Mouse (Mus musculus) adrenal gland, adult 18-20 months (tissue): ENCODE results near the gene Ezr. TPM values are rescaled to one million over a fixed set of nuclear protein-coding genes. Genes with fewer than 3 reads are reported as not detected.

Source experiments
- DNase-seq, 2 experiments: peaks; one replicate each; pipeline ENCODE4 v3.0.0; 2021 to 2022; ENCODE audit warnings: low spot score in 2 of 2
- total RNA-seq, 2 experiments: library from RNA; stranded (reverse); gene quantifications; 1 replicate in 1 of 2; 2 replicates in 1 of 2; pipeline ENCODE4 v1.2.3; 2021

Ezr gene
- total RNA-seq, 2 experiments from 2014 or later: 25.9 to 45.7 TPM

DNA sequence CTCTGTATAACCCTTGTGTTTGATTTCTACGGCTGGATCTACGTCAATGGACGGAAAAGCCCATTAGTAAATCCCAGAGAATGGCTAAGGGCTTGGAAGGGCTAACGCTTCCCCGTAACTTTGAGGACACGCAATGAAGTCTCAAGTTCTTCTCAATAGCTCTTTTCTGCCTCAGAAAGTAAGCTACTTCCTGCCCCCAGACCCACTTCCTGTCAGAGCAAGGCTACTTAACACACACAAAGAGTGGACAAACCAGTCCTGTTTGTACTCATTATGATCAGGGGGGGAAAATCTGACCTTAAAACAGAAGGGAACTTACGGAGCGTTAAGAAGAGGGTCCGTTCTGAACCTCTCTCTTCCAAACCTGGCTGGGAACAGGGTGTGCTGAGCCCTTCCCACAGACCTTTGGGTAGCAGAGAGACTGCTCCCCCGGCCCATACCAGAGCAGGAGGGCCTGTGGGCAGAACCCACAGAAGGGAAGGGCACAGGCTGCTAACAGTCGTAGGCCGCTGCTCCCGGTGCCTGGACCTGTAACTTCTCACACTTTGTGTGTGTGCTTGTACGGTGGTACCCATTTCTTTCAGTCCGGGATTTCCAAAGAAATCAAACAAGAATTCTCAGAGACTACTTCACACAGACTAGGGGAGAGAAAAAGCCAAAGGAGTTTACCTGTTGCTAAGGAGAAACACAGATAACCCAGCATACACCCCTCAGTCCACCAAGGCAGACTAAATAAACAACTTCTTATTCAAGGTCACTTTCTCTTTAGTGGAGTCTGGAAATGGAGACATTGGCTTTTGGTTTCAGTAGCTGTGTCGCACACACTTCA lies 10.7 kb downstream of the Ezr start:
- no peak for DNase-seq

DNA sequence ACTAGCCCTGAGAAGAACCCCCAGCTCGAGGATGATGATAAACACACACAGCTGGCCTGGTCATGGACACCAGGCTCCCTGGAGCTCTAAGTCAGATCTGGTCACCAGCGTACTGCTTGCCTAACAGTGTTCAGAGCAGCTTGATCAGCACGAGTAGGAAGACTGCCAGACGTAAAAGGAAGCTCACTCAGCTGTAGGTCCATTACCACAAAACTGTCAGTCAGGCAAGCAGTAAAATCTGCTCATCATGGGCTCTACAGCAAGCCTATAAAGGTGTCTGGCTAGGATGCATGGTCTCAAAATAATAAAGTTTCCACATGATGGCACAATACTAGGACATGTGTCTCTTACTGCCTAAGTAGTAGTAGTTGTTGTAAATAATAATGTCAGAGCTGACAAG lies 13.0 kb downstream of the Ezr start:
- DNase-seq: no peak

DNA sequence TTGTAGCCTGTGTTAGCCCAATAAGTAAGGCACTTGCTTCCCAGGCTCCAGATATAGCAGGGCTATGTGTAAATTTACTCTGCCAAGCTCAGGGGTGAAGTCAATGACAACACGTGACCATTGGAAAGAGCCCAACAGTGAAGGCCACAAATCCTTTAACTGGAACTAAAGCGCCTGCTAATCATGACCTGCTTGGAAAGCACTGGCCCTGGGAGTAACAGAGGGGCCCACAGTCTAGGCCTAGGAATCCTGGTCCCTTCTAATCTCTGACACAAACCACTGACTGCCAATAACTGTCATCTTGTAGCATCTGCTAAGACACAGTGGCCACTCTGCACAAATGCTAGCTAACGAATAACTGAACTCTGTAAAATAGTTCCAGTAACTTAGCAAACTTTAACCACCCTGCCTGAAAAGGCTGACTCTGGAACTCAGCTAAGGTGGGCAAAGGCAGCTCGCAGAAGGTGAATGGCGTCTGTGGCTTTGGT lies 14.2 kb downstream of the Ezr start:
- DNase-seq: no peak

DNA sequence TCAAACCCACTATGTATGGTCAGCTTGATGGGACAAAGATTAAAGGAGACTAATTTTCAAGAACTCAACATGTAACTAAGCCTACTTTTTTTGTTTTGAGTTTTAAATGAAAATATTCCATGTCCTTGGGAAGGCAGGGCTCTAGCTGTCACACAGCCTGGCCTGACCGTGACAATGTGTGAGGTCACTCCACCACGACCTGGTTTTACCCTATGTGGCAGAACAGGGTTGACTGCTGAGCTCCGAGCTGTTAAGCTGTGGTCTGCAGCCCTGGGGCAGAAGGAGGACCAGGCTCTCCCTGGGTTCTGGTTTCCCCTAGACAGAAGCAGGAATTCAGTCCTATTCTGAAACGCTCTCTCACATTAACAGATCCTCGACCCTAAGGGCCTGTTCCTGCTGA lies 14.8 kb downstream of the Ezr start:
- DNase-seq: no peak

DNA sequence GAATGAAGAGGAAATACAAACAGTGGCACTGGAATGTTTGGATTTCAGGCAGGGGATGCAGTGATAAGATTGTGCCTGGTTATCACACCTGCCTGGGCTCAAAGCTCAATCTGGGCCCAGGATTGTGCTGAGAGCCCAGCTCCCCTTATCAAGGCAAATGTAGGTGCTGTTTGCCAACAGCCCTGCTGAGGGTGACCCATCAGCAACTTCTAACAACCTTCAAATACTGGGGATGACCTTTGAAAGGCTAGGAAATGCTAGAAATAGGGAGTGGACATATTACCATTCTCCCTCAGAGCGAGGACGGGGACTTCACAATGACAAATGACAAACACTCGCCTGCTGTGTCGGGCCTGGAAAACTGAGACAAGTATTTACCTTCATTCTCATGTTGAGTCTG lies 15.8 kb downstream of the Ezr start:
- no peak for DNase-seq

DNA sequence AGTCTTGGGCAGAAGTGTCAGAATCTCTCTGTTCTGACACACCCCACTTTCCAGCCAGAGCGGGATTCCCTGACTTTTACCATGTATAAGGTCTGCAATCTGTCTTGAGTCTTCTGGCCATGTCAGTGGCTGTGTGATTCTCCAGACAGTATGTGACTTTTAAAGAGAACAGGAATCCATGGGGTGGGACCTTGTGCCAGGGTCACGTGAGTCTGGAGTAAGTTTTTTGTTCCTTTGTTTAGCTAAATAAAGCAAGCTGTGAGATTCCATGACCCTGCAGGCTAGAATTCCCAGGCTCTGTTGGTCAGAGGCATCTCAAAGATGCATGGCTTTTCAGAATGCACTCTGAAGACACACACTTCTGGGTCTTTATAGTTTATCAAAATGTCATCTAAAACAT lies 16.7 kb downstream of the Ezr start:
- DNase-seq: no peak

DNA sequence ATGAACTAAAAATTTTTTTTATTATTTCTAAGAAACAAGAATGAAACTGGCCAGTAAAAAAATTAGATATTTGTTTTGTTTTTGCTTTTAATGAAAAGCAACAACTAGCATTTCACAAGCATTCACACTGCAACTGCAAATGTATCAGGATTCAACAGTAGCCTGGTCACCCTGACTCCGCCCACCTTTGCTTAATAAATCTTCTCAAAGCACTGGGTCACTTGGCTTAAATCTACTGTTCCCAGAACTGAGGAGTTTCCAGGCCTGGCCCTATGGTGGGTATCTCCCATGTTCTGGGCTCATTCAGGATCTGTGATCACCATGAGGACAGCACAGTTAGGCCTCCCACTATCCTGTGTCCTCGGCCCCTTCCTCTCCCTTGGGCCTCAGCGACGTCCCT lies 17.9 kb downstream of the Ezr start:
- DNase-seq: no peak

DNA sequence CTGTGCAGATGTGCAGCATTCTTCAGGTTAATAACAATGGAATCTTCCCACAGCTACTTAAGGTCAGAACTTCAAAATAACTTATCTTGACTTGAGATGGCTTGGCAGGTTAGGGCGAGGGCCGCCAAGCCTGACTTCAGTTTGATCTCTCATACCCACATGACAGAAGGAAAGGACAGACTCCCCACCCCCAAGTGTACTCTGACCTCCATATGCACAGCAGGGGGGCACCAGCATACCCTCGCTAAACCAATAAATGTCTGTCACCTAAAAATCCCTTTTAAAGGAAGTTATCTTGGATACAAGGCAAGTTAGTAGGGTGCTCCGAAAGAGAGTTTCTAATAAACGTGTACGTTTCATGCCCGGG lies 18.4 kb downstream of the Ezr start:
- DNase-seq: no peak

DNA sequence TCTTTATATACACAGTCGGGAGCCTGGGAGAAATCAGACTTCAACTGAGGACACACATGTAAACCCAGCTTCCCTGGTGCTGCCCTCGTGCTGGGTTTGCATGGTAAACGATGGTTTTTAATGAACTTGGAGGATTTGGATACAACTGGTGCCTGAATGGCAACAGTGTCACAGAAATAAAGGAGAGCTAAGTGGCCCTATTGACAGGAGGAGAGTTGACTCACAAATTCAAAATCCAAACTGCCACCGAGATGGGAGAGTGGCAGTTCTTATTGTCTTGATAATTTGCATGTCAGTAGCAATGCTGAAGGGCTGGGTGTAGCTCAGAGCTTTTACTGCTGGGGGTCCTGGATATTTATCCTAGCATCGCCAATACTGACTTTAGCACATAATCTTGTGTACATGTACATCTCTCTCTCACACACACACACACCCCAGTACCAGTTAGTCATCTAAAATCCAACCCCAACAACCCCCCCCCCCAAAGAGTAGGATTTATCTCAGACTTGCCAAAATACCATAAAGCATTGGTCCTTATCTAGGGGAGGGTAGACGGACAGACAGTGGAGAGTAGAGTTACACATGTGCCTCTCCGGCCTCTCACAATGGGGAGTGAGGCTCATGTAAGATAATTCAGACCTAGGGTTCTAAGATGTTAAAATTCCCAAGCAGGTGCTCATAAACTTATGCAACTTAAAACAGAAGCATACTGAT lies 18.9 kb downstream of the Ezr start:
- no peak for DNase-seq

DNA sequence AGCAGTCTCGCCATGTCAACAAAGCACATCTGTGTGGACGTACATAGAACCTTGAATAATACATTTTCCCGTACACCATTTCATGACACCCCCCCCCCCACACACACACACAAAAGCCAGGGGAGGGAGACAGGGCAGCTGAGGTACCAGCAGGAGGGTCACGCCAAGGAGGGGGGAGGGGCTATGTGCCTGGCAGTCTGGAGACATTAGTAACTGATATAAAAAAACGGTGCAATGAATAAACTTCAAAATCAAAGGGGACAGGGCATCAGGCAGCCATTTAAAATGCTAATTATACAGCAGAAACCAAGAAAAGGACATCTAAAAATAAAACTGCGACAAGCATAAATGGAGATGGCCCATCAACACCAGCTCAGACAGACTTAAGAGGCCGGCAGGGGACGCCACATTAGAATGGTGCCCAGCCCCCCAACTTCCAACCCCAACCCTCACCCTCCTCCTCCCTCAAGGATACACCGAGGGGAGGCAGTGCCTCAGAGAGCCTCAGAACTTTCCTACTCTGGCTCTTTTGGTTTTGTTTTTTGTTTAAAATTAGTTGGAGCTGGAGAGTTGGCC lies 22.8 kb downstream of the Ezr start:
- no peak for DNase-seq

DNA sequence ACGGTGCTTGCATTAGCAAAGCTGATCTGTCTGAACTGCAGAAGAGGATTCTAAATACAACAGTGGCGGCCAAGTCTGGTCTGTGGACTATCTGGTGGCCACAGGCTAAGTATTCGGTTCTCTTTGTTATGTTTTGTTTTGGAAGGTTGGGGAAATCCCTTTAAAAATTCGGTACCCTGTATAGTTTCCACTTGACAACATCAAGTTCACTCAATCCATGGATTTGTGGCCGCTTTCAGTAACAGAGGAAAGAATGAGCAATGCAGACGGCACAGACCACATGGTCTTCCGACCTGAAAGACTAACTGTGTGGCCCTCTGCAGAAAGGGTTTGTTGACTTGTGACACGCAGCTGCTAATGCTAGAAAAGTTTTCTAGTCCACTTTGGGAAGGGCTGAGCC lies 23.7 kb downstream of the Ezr start:
- no peak for DNase-seq

DNA sequence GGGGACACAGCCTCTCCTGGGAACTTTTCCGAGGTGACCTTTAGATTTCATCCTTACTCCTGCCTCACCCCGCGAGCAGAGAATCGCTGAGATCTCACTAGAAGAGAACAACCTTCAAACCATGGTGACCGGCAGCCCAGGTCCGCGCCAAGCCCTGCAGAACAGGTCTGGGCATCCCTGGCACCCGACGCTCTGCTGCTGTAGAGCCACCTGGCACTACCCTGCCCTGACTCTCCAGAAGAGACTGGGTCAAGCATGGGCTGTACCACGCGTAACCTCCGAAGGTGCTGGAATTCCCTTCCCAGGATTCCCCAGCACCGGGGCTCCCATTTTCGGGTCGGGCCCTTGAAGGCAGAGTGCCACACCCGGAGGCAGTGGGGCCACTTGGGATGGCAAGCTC lies 24.7 kb downstream of the Ezr start:
- no peak for DNase-seq

DNA sequence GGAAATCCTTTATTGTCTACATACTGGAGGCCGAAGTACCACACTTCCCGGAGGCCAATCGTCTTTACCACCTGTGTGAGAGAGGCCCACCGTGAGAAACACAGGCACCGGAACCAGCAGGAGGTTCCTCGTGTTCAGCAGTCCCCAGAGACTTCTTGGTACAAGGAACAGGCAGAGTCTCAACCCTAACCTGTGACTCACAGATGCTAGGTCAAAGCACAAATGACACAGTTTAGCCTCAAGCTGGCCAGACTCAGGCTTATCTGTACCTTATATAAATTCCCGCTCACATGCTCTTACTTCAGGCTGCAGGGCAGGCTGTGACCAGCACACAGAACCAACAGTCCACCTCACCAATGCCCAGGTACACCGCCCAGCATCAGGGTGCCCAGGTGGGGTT lies 26.7 kb downstream of the Ezr start:
- no peak for DNase-seq

DNA sequence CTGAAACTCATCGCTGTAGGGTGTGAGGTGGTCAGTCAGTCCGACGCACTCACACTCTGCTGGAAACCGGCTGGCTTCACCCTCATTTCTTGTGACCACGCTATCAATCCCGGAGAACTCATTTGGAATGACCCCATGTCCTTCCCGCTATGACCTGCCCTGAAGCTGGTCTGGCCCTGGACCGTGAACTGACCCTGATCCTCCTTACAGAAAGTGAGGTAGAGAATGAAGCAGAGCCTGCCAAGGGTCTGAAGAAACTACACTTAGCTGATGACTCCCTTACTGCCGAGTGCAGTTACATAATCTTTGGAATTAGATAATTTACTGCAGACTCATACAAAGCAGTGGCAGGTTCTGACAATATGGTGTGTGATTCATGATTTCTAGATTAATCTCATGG lies 27.4 kb downstream of the Ezr start:
- DNase-seq: no peak

DNA sequence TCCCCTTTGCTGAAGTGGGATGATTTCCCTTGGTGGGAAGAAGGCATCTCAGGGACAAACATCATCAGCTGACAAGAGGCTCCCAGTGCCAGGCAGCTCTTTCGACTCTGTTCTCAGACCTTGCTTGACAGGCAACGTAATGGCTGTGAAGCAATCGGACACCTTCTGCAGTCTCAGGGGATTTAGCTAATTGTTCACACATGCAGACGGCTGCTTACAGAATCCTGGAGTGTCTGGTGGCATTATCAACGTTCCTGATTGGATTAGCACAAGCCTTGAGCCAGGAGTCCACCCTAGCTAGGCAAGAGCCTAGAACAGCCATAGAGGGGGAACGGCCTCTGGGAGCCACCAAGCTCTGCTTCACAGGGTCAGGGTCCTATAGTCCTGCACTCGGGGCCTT lies 30.2 kb downstream of the Ezr start:
- DNase-seq: peak in 1 of 2 experiments; percentile 16

DNA sequence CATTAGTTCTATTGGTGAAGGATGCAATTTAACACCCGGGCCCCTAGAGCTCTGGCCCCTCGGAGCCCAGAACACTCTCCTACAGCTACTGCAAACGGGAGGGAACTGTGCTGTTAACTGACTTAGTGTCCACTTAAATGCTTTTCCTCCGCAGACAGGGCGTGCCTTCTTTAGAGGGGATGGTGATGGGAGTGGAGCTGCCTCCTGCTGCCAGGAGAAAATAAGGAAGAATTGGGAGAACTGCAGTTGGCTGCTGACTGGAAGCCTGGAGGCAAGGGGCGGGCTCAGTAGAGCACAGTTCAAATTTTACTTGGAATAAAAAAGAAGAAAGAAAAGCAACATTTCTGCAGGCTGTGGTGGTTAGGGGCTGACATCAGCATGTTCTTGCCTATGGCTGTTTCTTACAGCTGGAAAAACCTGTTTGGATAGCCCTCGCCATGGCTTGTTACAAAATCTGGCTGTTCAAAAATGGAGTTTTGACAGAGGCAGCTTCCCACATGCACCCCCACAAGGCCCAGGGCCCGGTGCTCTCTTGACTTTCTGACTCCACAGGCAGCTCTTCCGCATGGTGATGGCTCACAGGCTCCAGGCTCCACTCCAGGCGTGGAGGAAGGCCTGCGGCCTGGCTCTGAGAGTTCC lies 31.2 kb downstream of the Ezr start:
- peak in 1 of 2 experiments; percentile 15 for DNase-seq

DNA sequence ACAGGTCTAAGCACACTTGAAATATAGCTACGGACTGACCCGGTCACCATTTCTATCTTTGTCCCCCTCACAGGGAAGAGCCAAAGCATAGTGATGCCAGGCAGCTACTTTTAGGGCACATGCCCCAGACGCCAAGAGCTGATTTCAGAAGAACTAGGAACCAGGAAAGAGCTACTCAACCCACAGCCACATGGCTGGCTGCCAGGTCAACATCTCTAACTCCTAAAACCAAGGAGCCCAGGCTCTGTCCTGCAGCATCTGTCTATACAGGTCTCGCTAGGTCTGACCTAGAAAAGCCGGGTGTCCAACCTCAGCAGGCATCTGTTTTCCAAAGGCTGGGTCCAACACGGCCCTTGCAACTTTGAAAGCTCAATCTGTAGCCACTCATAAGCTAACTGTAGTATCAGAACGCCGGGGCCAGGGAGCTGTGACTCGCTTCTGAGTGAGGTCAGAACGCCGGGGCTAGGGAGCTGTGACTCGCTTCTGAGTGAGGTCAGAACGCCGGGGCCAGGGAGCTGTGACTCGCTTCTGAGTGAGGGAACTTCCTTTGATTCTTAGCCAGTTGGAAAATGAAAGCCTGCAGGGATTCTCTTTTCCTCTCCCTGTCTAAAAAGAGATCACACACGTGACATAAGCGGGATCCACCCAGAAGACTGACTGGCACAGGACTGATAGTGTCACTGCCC lies 33.7 kb downstream of the Ezr start:
- DNase-seq: peak in 1 of 2 experiments; percentile 49

DNA sequence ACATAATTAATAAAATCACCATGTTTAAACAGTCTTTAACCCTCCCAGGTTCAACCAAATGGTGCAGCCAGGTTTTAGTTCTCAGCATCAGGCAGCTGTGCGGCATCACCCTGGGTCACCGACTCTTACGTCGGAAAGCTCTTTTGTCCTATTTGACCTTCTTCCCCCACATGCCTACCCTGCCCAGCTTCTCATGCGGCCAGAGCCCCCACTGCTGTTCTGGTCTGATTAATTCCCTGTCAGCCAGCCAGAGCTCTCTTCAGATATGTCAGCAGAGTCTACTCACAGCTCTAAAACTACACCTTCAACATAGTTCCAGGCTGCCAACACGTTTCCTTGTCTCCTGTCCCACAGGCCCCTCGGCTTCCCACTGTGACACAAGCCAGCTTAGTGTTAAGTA lies 35.1 kb downstream of the Ezr start:
- peak in 1 of 2 experiments; percentile 18 for DNase-seq

DNA sequence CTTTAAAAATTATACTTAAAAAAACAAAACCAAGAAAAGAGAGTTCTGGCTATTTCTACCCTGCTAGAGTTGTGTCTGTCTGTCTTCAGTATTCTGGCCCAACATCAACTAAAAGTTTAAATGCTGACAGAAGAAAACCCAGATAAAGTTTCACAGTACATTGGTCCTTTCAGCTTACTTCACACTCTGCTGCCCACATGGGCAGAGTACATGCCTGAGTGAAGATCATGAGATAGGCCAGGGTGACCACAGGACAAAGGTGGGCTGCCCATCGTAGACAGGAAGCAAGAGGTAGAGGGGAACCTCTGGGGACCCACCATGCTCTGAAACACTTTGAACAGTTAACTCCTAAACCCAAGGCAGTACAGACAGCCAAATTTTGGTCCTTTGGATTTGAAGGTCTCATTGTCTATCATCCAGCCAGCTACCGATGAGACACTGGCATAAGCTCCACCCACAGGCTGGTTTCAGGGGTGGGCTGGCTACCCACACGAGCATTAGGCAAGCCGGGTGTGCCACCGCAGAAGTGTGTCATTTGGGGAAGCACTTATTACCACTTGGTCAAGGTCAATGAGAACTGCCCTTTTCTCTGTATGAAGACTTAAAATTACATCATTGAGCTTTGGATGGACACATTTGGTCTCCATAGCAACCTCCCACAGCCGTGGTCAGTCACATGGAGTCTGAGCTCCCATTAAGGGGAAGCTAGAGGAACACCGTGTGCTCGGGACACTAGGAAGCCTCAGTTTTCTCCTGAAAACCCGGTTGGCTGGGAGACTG lies 35.9 kb downstream of the Ezr start:
- peak in 1 of 2 experiments; percentile 27 for DNase-seq

DNA sequence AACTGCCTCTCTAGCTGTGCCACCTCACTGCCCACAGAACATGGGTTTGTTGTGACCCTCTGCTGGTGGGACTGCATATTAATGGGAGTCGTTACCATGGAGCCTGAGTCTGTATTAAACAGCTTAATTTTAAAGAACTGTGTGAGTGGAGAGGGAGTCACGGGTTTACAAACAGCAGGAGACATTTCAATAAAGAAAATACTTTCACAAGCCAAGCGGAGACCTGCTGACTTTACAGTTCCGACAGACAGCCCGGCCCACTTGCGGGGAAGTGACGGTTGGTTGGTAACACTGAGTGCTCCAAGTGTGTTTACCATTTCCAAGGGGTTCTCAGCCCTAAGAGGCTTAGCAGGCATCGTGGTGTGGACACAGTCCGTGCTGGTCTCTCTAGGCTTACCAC lies 36.6 kb downstream of the Ezr start:
- peak in 1 of 2 experiments; percentile 17 for DNase-seq
